Mouse (Mus musculus): ENCODE measurements around the gene Ccl21b.
"Not testable (repeated sequence)": the region's sequence is repeated elsewhere in the genome, so short reads cannot be mapped to it uniquely, and the experiment has no call there.

Gene Ccl21b

DNA sequence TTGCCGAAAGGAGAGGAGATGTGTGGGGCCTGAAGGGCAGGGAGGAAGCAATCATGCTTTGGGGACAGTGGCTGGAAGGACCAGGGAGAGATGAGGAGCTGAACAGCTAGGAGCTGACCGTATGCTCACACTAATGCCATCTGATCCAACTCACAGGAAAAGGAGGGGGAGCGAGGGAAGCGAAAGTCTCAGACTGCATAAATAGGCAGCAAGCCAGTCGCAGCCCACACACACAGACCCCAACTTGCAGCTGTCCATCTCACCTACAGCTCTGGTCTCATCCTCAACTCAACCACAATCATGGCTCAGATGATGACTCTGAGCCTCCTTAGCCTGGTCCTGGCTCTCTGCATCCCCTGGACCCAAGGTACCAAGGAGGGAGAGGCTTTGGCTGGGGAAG lies at the start of gene Ccl21b:
Gene Ccl21b, plus strand, starts transcription at position 301 of the 400 bp plus-strand sequence.
- not testable (repeated sequence) for DNase-seq (ENCODE audit: low spot score in 2 of 2)

DNA sequence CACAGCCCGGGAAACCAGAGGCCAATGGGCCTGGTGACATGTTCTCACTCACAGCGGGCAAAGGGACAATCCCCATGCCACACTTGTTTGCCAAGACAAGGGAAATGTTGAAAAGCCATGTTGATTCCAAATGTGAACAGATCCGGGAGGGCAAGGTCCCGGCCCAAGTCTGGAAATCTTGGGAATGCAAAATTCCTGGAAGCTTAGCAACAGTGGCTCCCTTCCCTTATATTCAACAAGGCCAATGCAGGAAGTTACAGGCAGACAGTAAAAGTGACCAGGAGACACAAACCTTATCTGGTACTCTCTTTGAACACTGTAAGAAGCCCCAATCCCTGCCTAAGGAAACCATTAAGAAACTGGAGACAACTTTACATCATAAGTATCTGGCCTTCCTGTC lies 15.2 kb upstream of the Ccl21b start, which contains the start of gene Gm10600:
Gene Gm10600, plus strand, starts transcription at position 301 of the 400 bp plus-strand sequence.
- not testable (repeated sequence) for DNase-seq (ENCODE audit: low spot score in 2 of 2)

GRCm38 (mm10) chr4:42293967-42294366 lies 38.4 kb downstream of the Ccl21b start, which contains the start of gene Gm21953:
Gene Gm21953, plus strand, starts transcription at chr4:42294267.
- DNase-seq (ENCODE audit: low spot score in 2 of 2) = not testable (repeated sequence)

All from spleen, postnatal 36 days (tissue).